Mouse (Mus musculus): ENCODE results near the gene Ola1.

Ola1 gene

DNA sequence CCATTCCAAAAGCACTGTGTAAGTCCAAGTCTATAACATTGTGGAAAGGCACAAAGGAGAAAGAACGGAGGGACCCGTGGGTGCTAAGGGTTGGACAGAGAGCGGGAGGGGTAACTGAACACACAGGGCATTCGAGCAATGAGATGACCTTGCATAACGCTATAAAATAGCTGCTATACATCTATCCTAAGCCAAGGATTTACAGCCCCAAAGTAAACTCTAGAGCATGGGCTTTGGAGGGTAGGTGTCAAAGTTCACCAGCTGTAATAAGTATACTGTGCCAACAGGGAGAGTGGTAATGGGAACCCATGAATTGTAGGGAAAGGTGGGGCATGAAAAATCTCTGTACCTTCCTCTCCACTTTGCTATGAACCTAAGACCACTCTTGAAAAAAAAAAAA lies at the start of gene Ola1:
Gene Ola1 (minus strand): TSS at position 12 of the 400 bp plus-strand sequence.
- no peak for DNase-seq (ENCODE audit: low spot score)

DNA sequence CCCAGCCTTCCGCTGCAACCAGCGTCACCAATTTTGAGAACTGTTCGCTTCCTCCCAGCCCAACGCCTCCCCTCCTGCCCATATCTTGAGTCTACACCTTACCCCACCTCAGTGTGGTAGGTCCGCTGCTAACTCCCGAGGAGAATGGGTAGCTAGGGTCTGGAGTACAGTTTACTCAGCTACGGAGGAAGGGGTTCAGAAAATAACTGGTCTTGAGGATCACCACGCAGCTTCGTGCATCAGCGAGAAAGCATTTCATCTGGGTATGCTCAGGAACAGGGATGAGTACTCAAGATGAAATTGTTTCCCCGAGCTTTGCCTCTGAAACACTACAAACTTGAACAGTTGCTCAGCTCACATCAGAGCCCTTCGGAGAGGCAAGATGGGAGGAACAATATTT lies 49.6 kb upstream of the Ola1 start:
- no peak for DNase-seq (ENCODE audit: low spot score)

DNA sequence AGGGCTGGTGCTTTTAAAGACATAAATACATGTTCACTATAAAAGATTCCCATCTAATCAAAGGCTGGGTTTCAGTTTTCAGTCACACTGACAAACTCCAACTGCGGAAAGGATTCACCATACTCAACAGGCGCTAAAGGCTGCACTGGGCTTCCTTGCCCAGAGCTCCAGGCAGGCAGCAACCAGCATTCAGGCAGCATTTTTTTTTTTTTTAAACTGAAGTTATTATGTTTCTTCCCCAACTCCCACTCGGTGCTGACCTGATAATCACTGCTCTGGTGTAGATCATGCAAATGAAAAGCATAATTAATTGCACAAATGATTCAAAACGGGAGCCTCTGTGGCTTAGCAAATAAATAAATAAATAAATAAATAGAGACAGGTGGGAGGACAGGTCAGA lies 49.1 kb upstream of the Ola1 start:
- DNase-seq (ENCODE audit: low spot score) = no peak

DNA sequence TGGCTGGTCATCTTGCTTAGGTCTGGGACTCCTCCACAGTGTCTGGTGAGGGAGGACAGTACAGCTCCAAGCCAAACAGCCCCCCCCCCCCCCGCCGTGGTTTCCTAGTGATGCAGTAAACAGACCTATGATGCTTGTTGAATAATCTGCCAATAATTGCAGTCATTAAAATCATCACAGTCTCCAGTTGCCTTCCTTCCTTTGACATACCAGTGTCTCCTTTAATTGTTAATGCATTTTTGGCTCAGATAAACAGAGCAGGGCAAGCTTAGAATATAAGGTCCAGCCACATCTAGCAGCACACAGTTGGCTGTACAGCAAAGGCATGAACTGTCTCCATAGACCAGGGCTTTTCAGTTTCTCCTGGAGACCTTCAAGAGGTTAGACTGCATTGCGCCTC lies 48.5 kb upstream of the Ola1 start:
- no peak for DNase-seq (ENCODE audit: low spot score)

- DNase-seq (ENCODE audit: low spot score) = no peak
Observed at GRCm38 (mm10) chr2:73266623-73267022, 47.9 kb upstream of the Ola1 start.

- DNase-seq (ENCODE audit: low spot score) = no peak
Observed at GRCm38 (mm10) chr2:73266011-73266410, 47.3 kb upstream of the Ola1 start.

DNA sequence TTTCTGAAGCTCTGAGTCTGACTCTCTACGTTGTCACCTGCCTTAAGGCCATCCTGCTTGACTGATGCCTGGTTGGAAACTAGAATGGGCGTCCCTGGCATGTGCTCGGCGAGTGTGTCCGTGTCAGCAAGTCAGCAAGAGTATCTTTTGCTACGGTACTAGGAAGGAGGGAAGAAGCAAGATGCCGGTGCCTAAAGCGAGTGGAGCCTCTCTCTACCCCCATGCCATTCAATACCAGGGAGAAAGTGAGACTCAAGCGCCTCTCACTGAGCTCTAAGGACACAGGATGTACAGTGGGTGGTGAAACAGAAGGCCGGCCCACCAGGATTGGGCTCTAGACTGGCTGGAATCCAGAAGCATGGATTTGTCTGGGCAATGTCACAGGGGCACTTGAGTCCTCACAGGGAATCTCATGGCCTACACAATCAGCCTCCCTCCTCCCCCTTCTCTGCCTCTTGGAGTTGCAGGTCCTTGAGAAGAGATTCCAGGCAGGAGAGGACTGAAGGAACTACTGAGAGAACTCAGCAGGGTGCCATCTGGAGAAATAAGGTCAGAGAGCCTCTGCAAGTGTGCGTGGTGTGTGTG lies 46.0 kb upstream of the Ola1 start:
- no peak for DNase-seq (ENCODE audit: low spot score)

DNA sequence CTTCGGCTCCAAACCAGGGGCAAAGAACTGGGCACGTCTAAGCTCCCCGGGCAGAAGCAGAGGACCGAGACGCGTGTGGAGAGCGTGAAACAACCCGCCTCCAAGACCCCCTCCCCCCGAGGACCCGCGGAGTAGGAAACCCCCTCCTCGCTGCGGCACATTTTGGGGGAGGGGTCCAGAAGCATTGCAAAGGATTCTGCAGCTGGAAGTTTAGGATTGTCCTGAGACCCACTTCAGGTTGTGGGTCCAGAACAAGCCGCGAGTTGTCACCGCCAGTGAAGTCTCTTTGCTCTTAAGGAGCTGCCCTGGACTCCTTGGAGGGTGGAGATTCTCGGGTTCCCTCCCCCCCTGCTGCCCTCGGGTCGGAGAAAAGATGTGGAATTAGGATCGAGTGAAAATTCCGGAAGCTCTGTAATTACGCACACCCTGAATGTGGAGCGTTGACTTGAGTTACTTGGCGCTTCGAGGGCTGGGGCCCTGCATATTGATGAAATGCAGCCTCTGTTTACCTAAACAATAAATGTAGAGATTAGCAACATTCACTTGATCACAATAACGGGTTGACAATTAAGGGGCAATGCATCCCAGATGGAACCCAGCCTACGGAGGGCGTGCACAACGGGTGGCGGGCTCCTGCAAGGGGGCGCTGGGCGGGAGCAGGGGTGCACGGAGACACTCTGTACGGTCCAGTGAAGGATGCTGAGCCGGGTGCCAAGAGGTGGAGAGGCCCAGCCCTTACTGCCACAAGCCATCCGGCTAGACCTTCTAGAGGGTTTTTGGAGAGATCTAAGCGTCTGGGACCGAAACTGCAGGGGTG lies 45.3 kb upstream of the Ola1 start:
- no peak for DNase-seq (ENCODE audit: low spot score)

DNA sequence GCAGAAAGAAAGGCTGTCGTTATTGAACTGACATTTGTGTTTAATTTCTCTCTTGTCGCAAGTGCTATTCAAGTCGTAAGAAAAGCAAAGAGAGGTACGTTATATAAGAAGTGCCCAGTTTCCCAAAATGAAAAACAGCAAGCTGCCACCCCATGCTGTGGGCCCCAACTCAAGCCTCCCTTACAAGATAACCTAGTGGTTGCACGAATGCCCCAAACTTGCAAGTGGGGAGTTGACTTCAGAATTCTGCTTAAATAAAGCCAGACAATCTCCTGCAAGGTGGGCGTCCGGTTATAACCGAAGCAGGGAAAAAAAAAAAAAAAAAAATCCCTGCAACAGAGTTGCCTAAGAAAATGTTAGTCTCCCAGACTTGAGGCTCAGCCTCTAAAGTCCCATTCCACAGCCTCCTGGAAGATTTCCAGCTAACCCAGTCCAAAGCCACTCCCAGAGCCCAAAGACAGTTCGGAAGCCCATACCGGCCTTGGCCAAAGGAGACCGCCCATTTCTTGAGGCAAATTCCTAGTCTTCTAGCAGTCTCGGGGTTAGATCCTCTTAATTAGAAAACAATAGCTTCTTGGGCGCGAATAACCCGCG lies 44.5 kb upstream of the Ola1 start:
- DNase-seq (ENCODE audit: low spot score) = no peak

DNA sequence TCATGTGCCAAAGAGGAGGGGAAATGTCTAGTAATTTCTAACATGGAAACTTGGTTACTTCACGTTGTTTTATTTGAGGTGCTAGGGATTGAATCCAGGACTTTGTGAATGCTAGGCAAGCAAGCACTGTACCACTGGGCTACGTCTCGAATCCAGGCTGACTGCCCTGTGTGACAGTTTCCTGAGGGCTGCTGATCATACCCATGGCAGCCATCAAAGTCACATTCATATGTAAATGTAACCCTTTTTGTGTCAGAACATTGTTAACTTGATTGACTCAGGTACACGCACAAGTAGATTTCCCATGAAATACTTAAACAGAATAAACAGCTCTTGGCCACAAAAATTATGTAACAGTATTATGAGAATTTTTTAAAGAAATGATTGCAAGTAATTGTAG lies 30.0 kb upstream of the Ola1 start:
- no peak for DNase-seq (ENCODE audit: low spot score)

DNA sequence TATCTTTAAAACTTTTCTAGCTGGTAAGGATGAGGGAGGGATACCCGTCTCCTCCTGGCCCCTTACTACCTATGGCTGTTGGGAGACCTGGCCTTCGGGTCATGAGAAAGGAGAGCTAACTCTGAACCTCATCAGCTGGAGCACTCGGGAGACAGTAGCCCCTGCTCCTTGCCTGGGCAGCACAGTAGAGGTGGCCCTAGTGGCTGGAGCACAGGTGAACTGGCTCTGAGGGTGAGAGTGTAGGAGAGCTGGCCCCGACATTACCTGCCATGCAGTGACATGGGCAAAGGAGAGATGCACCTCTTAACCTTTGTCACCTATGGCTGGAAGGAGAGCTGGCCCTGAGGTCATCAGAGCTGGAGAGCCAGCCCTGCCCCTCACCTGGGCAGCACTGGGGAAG lies 22.6 kb upstream of the Ola1 start:
- no peak for DNase-seq (ENCODE audit: low spot score)

- DNase-seq (ENCODE audit: low spot score) = no peak
Observed at GRCm38 (mm10) chr2:73231081-73231480, 12.4 kb upstream of the Ola1 start.

DNA sequence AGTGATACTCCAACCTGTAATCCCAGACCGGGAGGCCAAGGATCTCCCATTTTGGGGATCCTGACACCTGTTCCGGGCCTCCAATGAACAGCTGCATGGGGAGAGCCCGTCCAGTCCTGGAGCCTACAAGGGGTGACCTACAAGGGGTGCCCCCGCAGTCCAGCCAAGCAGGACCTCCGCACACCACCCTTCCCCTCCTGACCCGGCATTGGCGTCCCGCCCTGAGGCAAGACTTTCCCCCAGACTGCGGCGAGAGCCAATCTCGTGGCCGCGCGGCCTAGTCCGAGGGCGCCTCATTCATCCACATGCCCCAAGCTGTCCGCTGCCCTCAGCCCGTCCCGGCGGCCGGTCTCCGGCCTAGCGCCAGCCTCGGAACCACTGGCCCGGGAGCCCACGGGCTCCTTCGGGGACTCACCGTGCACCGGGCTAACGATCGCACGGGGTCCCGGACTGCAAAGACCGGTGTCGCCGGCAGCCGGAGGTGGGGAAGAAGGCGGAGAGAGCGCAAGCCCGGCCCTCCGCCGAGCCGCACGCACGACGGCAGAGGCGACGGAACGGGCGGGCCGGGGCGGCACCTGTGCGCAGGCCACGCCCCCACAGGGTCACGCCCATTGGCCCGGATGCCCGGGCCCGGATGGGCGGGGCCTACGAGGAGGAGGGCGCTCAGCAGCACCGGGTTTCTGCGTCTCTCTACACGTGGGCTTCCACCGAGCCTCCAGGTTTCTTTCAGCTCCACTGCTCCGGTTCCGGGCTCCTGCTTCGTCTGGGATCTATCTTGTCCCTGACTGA lies 4.7 kb downstream of the Ola1 start:
- DNase-seq (ENCODE audit: low spot score) = peak; percentile 92

- DNase-seq (ENCODE audit: low spot score) = no peak
Observed at GRCm38 (mm10) chr2:73213539-73213870, 5.2 kb downstream of the Ola1 start.

- no peak for DNase-seq (ENCODE audit: low spot score)
Observed at GRCm38 (mm10) chr2:73204328-73204727, 14.4 kb downstream of the Ola1 start.

DNA sequence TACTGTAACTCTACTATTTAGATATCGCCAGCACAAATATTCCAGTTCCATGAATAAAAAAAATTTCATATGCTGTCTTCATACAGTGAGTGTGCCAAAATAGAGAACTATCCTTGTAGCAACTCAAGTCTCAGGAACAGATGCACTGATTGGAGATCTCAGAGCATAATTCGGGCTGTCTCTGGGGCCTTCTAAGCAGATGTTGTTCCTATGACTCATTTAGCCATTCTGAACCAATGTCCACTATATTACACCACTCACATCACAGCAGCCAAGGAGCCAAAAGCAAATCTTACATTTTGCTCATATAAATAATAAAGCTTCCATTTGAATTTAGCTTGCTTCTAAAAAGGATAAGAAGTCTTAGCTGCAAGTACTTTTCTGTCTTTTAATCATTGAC lies 30.2 kb downstream of the Ola1 start:
- DNase-seq (ENCODE audit: low spot score) = no peak

GRCm38 (mm10) chr2:73185185-73185584 lies 33.5 kb downstream of the Ola1 start:
- DNase-seq (ENCODE audit: low spot score) = no peak

- no peak for DNase-seq (ENCODE audit: low spot score)
Observed at GRCm38 (mm10) chr2:73169496-73169895, 49.2 kb downstream of the Ola1 start.

DNA sequence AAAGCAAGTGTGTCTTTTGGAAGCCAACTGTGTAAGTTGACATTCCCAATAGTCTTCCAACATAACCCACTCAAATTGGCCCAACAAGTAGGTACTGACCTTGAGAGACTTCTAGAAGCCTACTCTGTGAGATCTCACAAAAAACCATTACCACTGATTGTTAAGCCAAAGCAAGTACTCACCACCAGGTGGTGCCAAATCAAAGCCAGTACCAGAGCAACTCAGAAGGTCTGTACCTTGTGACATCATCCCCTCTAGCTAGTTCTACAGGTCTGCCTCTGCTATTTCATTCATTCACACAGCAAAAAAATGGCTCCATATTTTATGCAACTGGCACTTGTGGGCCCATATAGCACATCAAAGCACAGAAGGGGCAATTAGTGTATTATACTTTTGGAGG lies 51.6 kb downstream of the Ola1 start:
- peak; percentile 42 for DNase-seq (ENCODE audit: low spot score)

- no peak for DNase-seq (ENCODE audit: low spot score)
Observed at GRCm38 (mm10) chr2:73164666-73165065, 54.1 kb downstream of the Ola1 start.

DNA sequence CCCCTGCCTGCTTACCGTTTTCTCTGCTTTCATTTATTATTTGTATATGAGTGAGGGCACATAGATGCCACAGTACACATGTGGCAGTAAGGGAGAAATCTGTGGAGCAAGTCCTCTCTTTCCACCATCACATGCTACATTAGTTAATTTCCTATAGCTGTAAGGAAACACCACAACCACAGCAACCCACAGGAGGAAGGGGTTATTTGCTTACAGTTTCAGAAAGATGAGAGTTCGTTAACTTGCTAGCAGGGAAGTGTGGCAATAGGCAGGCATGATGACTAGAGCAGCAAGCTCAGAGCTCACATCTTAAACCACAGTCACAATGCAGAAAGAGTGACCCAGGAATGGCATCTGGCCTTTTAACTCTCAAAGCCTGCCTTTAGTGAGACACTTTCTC lies 58.0 kb downstream of the Ola1 start:
- no peak for DNase-seq (ENCODE audit: low spot score)

- no peak for DNase-seq (ENCODE audit: low spot score)
Observed at GRCm38 (mm10) chr2:73157202-73157601, 61.5 kb downstream of the Ola1 start.

- no peak for DNase-seq (ENCODE audit: low spot score)
Observed at GRCm38 (mm10) chr2:73150526-73150925, 68.2 kb downstream of the Ola1 start.

All from urinary bladder, postnatal 25 days (tissue).